Mouse (Mus musculus): ENCODE results near the gene Pdzrn3.
A peak's percentile ranks its signal among the peaks of the same experiment; 100 is the strongest.

The Pdzrn3 gene

DNA sequence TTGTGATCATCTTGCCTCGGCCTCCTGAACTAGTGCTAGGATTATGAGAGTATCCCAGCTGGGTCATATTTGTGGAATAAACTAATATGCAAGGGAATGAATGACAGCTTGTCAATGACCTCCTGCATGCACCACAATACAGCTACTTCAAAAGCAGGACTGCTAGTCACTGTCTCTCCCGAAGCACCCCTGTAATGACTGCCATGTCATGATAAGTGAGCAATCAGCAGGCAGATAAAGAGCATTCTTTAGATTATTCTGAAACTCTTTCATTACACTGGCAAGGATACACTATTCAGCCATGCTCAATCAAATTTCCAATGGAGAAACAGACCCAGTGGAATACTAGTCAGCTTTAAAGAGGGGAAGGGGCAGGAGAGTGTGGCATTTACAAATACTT lies 85.8 kb downstream of the Pdzrn3 start:
- no peak for DNase-seq (ENCODE audit: low read depth, low spot score)

GRCm38 (mm10) chr6:101290160-101290559 lies 87.5 kb downstream of the Pdzrn3 start:
- DNase-seq (ENCODE audit: low read depth, low spot score): no peak

DNA sequence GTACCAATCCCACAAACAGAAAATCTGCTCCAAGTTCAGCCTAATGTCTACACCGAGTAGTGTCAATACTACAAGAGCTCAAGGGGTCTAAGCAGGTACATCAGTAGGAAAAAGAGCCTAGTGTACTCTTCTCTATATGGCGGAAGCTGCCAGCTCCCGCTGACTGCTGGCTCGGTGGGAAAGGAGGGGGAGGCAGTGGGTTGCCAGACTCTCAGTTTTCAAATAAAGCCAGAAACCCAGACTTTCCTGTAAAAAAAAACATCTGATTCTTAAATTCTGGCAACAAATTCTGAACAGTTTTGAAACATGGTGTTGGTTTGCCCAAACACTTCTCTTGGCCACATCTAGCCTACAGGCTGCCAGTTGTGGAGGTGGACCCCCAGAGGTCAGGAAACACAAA lies 88.3 kb downstream of the Pdzrn3 start:
- DNase-seq (ENCODE audit: low read depth, low spot score): no peak

GRCm38 (mm10) chr6:101287566-101288173 lies 90.0 kb downstream of the Pdzrn3 start:
- no peak for DNase-seq (ENCODE audit: low read depth, low spot score)

DNA sequence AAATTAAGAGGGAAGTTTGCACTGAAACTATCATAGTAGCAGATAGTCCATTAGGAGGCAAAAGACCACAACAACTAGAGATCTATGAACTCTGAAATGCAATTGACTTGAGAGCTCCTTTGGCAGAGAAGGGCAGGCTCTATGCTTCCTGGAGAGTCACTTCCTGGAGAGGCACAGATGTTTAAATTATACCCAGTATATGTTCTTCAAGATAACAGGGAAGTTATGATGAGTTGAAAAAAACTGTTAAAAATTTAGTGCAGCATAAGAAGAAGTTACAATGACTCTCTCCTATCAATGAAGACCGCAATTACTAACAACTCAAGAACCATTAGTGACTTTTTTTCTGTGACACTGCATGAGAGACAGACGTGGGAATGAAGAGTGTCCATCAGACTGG lies 90.6 kb downstream of the Pdzrn3 start:
- no peak for DNase-seq (ENCODE audit: low read depth, low spot score)

DNA sequence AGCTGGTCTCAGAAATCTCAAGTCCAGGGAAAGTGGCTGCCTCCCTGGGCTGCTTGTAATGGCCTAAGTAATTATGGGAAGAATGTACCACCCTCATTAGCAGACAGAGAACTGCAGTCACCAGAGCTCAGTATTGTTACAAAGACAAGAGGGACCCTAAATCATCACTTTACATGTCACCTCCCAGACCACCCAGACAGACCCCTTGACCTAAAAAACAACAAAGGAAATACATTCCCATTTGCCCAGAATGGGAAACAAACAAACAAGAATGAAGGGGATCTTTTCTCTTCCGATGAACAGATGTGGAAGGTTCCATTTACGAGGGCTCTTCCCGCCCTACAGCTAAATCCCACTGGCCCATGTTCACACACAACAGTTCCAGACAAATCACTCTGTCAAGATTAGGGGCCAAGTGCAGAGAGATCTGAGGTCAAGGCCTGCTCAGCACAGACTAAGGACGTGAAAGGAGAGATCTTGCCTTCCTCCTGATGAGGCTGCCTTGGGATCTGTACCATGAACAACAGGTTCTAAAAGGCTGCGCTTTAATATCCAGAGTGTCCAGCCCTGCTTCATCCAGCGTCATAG lies 93.2 kb downstream of the Pdzrn3 start:
- DNase-seq (ENCODE audit: low read depth, low spot score): no peak

- DNase-seq (ENCODE audit: low read depth, low spot score): no peak
Observed at GRCm38 (mm10) chr6:101283891-101284290, 93.8 kb downstream of the Pdzrn3 start.

- no peak for DNase-seq (ENCODE audit: low read depth, low spot score)
Observed at GRCm38 (mm10) chr6:101281644-101282043, 96.1 kb downstream of the Pdzrn3 start.

DNA sequence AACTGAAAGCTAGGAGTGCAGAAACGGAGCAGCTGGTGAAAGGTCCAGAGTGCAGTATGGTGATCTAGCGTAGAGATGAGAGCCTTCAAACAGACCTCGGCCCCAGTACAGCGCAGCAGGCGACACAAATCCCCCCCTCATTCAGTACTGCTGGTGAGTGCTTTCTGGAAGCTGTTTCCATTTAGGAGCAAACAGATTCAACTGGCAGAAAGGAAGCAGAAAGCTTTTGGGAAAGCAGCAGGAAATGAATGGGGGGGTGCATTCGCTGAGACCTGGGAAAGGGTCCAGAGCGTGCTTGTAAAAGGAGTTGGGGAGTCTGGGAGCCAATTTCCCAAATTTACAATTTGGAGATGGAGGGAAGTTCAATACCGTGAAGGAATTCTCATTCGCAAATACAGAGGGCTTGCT lies 96.9 kb downstream of the Pdzrn3 start:
- DNase-seq (ENCODE audit: low read depth, low spot score): no peak

DNA sequence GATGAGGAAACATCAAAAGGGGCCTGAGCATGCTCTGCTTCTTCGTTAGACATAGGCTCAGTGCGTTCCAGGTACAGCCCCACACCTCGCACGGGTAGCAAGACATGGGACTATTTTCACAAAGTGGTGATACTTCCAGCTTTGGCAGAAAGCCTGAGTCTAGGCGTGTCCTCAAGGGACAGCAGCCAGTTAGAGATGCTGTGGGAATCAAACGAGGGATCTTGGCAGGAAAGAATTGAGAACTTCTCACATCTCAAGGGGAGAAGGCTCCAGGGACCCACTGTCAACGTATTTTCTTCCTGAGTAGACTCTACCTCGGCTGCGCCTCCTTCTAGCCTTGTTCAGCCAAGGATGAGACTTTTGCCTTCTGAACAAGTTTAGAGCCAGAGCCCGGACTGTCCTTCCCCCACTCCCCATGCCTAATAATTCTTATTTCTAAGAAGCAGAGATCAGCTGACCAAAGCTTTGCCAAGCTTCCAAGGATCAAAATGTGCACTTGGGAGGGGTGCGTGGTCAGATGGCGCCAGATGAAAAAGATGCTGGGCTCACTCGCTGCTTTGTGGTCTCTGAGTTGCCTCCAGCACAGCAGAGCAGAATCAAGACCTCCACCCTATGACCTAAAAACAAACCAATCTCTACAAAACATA lies 99.3 kb downstream of the Pdzrn3 start:
- DNase-seq (ENCODE audit: low read depth, low spot score): no peak

- no peak for DNase-seq (ENCODE audit: low read depth, low spot score)
Observed at GRCm38 (mm10) chr6:101276261-101276660, 101.4 kb downstream of the Pdzrn3 start.

DNA sequence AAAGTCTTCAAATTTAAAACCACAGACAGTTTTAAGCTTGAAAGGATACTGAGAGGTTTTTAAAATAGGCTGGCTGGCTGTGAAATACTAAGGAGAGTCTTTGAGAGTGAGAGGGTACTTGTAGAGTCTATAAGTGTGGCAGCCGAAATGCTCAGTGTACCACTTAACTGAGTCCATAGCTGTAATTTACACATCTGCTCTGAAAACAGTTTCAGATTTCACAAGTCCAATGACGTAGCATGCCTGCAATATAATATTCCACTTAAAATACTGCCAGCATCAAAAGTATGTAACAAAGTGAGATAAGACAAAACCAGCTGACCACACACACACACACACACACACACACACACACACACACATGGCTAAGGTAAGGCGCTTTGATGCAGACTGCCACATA lies 101.9 kb downstream of the Pdzrn3 start:
- no peak for DNase-seq (ENCODE audit: low read depth, low spot score)

DNA sequence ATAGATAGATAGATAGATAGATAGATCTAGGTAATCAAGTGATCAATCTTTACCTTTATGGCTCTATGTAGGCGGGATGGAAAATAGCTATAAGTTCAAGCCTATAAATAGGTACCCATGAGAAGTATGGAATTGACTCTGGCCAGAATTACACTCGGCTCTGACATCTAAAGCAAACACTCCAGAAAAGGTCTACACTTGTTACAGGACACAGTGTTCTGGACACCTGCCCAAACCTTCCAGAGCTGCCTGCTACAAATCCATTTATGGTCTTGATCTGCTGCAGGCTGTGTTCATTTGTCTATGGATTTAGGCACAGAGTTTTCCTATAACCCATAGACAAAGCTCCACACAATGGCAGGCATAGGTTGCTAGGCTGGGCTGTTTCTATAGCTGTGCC lies 102.9 kb downstream of the Pdzrn3 start:
- DNase-seq (ENCODE audit: low read depth, low spot score): no peak

- DNase-seq (ENCODE audit: low read depth, low spot score): no peak
Observed at GRCm38 (mm10) chr6:101272256-101272655, 105.4 kb downstream of the Pdzrn3 start.

DNA sequence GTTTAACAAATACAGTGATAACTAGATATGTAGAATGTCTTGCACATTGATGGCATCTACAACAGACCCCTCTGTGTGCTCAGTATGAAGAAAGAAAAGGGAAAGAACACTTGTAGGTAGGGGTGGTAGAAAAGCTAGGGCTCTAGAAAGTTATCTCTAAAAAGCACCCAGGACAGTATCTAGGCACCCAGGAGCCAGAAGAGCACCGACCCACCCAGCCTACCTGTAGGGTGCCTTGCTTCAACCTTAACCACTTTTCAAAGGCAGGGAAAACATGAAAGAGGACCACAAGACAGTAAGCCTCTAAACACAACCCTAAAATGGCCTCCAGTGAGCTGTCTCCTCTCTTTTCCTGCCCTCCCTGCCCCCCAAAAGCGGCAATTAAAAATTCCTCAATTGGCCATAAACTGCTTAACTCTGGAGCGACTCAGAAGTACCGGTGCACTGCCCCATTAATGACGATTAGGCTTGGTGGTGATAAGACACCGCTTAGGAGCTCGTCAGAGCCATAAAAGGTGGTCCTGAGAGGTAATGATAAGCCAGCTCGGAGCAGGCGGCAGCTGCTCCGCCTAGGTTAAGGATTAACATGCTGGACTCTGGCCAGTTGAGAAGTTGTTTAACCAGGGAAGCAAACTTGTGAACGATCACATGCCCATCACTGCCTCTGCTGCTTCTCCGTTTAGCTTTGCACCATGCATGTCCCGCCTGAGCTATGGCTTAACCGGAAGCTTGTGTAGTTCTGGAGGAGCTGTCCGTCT lies 106.1 kb downstream of the Pdzrn3 start:
- no peak for DNase-seq (ENCODE audit: low read depth, low spot score)

DNA sequence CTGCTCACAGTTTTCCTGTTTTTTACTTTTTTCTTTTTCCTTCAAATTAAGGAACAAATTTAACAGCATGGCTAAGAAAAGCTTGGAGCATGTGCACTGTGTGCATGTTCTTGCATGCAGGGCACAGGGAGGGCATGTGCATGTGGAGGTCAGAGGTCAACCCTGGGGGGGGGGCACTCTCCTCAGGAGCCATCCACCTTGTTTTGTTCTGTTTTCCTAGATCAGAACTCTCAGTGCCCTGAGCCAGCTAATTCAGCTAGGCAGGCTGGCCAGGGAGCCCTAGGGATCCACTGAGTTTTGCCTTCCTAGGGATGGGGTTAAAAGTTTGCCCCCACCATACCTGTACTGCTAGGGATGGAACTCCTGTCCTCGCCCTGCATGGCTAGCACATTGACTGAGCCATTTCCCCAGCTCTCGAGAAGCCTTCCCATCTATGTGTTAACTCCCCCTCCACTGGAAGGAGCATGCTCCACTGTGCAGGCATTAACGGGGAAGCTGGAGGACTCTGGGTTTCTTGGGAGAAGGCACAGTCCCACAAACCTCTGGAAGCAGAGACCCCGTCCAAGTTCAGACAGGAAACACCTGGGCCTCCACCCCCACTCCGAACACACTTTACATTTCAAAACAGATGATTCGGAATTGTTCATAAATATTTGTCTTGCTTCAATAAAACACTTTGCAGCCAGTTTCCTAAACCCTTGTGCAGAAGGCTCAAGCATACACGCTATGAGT lies 107.4 kb downstream of the Pdzrn3 start:
- no peak for DNase-seq (ENCODE audit: low read depth, low spot score)

DNA sequence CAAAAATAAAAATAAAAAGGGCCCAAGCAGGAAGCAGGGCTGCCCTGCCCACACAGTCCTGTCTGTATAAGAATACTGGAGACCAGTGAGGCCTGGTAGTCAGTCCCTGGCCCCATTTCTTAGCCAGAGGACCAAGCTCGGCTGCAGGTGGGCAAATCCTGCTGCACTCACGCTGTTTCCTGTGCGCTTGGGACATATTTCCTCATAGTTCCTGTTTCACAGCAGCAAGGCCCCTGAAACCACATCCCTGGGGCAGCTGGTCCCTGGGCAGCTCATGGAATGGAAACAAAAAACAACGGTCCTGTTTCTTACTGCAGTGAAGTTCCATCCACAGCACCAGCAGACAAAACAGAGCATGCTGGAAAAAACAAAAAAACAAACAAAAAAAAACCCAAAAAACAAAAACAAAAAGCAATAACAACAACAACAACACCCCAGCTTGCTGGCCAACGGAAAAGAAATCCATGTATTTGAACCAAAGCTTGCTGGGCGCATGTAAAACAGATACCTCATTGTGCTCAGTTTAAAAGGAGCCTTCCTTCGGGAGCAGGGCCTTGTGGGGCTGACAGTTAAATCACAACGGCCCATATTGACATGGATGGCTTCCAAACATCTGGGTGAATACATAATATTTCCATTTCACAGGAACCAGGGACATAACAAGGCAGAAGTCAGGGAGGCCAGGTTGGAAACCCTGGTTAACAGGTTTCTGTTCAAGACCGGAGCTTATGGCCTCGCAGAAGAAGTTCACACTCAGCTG lies 108.2 kb downstream of the Pdzrn3 start:
- DNase-seq (ENCODE audit: low read depth, low spot score): no peak

GRCm38 (mm10) chr6:101268266-101268665 lies 109.4 kb downstream of the Pdzrn3 start:
- DNase-seq (ENCODE audit: low read depth, low spot score): no peak

GRCm38 (mm10) chr6:101266787-101267186 lies 110.9 kb downstream of the Pdzrn3 start:
- peak; percentile 40 for DNase-seq (ENCODE audit: low read depth, low spot score)

- DNase-seq (ENCODE audit: low read depth, low spot score): no peak
Observed at GRCm38 (mm10) chr6:101263544-101263943, 114.2 kb downstream of the Pdzrn3 start.

- no peak for DNase-seq (ENCODE audit: low read depth, low spot score)
Observed at GRCm38 (mm10) chr6:101261513-101261912, 116.2 kb downstream of the Pdzrn3 start.

Data from WW6 (cell line).